Mouse (Mus musculus) midbrain, embryonic 13.5 days (tissue): ENCODE measurements around the gene Slc6a1. TPM values are rescaled to one million over a fixed set of nuclear protein-coding genes. Genes with fewer than 3 reads are reported as not detected.

Experiments used
- ATAC-seq: fragments of 200-750 bp; cut with Nextera tagmentation; 2 replicates; pipeline ENCODE4 v1.8.0; 2017; ENCODE audit warnings: mild to moderate bottlenecking, moderate TSS enrichment, moderate library complexity
- H3K27ac ChIP-seq: fragments of 300-500 bp; sonication (generic); 2 replicates; pipeline ENCODE4 v1.5.1; 2015; ENCODE audit warnings: inconsistent platforms, mild to moderate bottlenecking, moderate library complexity
- H3K27me3 ChIP-seq: fragments of 300-500 bp; sonication (generic); 2 replicates; pipeline ENCODE4 v1.6.1; 2015; ENCODE audit warnings: mild to moderate bottlenecking, inconsistent platforms
- H3K36me3 ChIP-seq: fragments of 300-500 bp; sonication (generic); 2 replicates; pipeline ENCODE4 v1.6.1; 2015; ENCODE audit warnings: mild to moderate bottlenecking, inconsistent platforms
- H3K4me1 ChIP-seq: fragments of 300-500 bp; sonication (generic); replicated peaks from 2 replicates; pipeline ENCODE4 v1.6.1; 2015; ENCODE audit warnings: inconsistent platforms
- H3K4me2 ChIP-seq: fragments of 300-500 bp; sonication (generic); replicated peaks from 2 replicates; pipeline ENCODE4 v1.6.1; 2015; ENCODE audit warnings: moderate library complexity, mild to moderate bottlenecking, inconsistent platforms
- H3K4me3 ChIP-seq: fragments of 300-500 bp; sonication (generic); replicated peaks from 2 replicates; pipeline ENCODE4 v1.5.1; 2015; ENCODE audit warnings: mild to moderate bottlenecking, inconsistent platforms
- H3K9ac ChIP-seq: fragments of 300-500 bp; sonication (generic); replicated peaks from 2 replicates; pipeline ENCODE4 v1.6.1; 2015; ENCODE audit warnings: mild to moderate bottlenecking, inconsistent platforms
- H3K9me3 ChIP-seq: fragments of 300-500 bp; sonication (generic); 2 replicates; pipeline ENCODE4 v1.6.1; 2016; ENCODE audit warnings: mild to moderate bottlenecking, inconsistent platforms
- WGBS: fragments of 180-500 bp; shearing (Covaris S2); methylation state at CpG from one replicate; pipeline ENCODE4 v1.1.7; 2015; 5-methylcytosine and 5-hydroxymethylcytosine counted together
- polyA plus RNA-seq: library from polyadenylated mRNA; unstranded; fragments of >200 nt; fragmentation: Nextera tagmentation; extraction: Ambion mirVana; gene quantifications from 2 replicates; pipeline ENCODE4 v1.2.1, GENCODE M21; 2015

Gene Slc6a1
- polyA plus RNA-seq, 1 experiment from 2014 or later, result 88.9 TPM

- no peak overlapping the region for H3K27ac ChIP-seq
- H3K4me3 ChIP-seq, result no peak overlapping the region
- no peaks in the 10 kb centered on the region for H3K36me3 ChIP-seq
- WGBS, result 35% methylated on average over 4 of the region's 4 CpGs
- H3K27me3 ChIP-seq, result no peaks in the 10 kb centered on the region
- H3K9ac ChIP-seq, result no peak overlapping the region
- no peaks in the 10 kb centered on the region for H3K9me3 ChIP-seq
- no peak overlapping the region for H3K4me2 ChIP-seq
- peaks cover 31% of the 10 kb centered on the region for H3K4me1 ChIP-seq
- no peak for ATAC-seq
Measured at GRCm38 (mm10) chr6:114267979-114268378, 14.5 kb upstream of the Slc6a1 start.

GRCm38 (mm10) chr6:114269589-114269988 is 12.8 kb upstream of the Slc6a1 start:
- Histone ChIP-seq H3K36me3 (no peaks in the 10 kb centered on the region), H3K27me3 (0 out of 2 replicates have a peak, but pooled peaks cover 4% of the 10 kb centered on the region), H3K27ac (no peak overlapping the region), H3K4me1 (peaks cover 35% of the 10 kb centered on the region), H3K9ac (no peak overlapping the region), H3K4me3 (no peak overlapping the region), H3K4me2 (no peak overlapping the region), H3K9me3 (no peaks in the 10 kb centered on the region)
- WGBS, result 83% methylated on average over 2 of the region's 2 CpGs
- ATAC-seq, result no peak

- no peaks in the 10 kb centered on the region for H3K9me3 ChIP-seq
- no peaks in the 10 kb centered on the region for H3K36me3 ChIP-seq
- H3K4me3 ChIP-seq, result no peak overlapping the region
- H3K9ac ChIP-seq, result no peak overlapping the region
- WGBS, result 62% methylated on average over 5 of the region's 5 CpGs
- 0 out of 2 replicates have a peak, but pooled peaks cover 4% of the 10 kb centered on the region for H3K27me3 ChIP-seq
- H3K4me1 ChIP-seq, result peaks cover 38% of the 10 kb centered on the region
- ATAC-seq, result no peak
- H3K27ac ChIP-seq, result no peak overlapping the region
- no peak overlapping the region for H3K4me2 ChIP-seq
Measured at GRCm38 (mm10) chr6:114270799-114271198, 11.6 kb upstream of the Slc6a1 start.

- no peak overlapping the region for H3K4me2 ChIP-seq
- H3K4me3 ChIP-seq, result no peak overlapping the region
- H3K27ac ChIP-seq, result no peak overlapping the region
- no peaks in the 10 kb centered on the region for H3K9me3 ChIP-seq
- 0 out of 2 replicates have a peak, but pooled peaks cover 4% of the 10 kb centered on the region for H3K27me3 ChIP-seq
- H3K9ac ChIP-seq, result no peak overlapping the region
- peaks cover 38% of the 10 kb centered on the region for H3K4me1 ChIP-seq
- H3K36me3 ChIP-seq, result no peaks in the 10 kb centered on the region
- WGBS, result 77% methylated on average over 15 of the region's 15 CpGs
- ATAC-seq, result no peak
Measured at GRCm38 (mm10) chr6:114272279-114272678, 10.2 kb upstream of the Slc6a1 start.

GRCm38 (mm10) chr6:114273997-114274728 is 8.3 kb upstream of the Slc6a1 start:
- H3K4me3 ChIP-seq, result no peak overlapping the region
- no peak overlapping the region for H3K9ac ChIP-seq
- H3K4me1 ChIP-seq, result peaks cover 35% of the 10 kb centered on the region
- peak overlapping the region; percentile 58; the same call in 1 of the 2 replicates for H3K27ac ChIP-seq
- H3K36me3 ChIP-seq, result no peaks in the 10 kb centered on the region
- ATAC-seq, result peak; percentile 60
- peaks cover 7% of the 10 kb centered on the region for H3K27me3 ChIP-seq
- H3K9me3 ChIP-seq, result no peaks in the 10 kb centered on the region
- WGBS, result 49% methylated on average over 14 of the region's 14 CpGs
- no peak overlapping the region for H3K4me2 ChIP-seq

GRCm38 (mm10) chr6:114275800-114276199 is 6.6 kb upstream of the Slc6a1 start:
- Histone ChIP-seq H3K4me1 (peaks cover 28% of the 10 kb centered on the region), H3K27me3 (peaks cover 7% of the 10 kb centered on the region), H3K27ac (no peak overlapping the region), H3K9me3 (no peaks in the 10 kb centered on the region), H3K4me3 (no peak overlapping the region), H3K36me3 (no peaks in the 10 kb centered on the region), H3K9ac (no peak overlapping the region), H3K4me2 (no peak overlapping the region)
- ATAC-seq, result no peak
- WGBS, result 60% methylated on average over 8 of the region's 8 CpGs

- H3K4me3 ChIP-seq, result peak overlapping the region; percentile 69
- H3K9me3 ChIP-seq, result no peaks in the 10 kb centered on the region
- H3K4me2 ChIP-seq, result peak overlapping the region; percentile 65
- peaks cover 30% of the 10 kb centered on the region for H3K27me3 ChIP-seq
- H3K4me1 ChIP-seq, result peaks cover 57% of the 10 kb centered on the region
- peak overlapping the region; percentile 83 for H3K9ac ChIP-seq
- H3K36me3 ChIP-seq, result 0 out of 2 replicates have a peak, but pooled peaks cover 3% of the 10 kb centered on the region
- H3K27ac ChIP-seq, result peak overlapping the region; percentile 85
- no peak for ATAC-seq
- WGBS, result 10% methylated on average over 8 of the region's 8 CpGs
Measured at GRCm38 (mm10) chr6:114283278-114283770, 889 bp downstream of the Slc6a1 start.

GRCm38 (mm10) chr6:114283927-114284703 is 1.7 kb downstream of the Slc6a1 start:
- peak overlapping the region; percentile 65 for H3K4me2 ChIP-seq

GRCm38 (mm10) chr6:114285424-114285823 is 3.0 kb downstream of the Slc6a1 start:
- H3K4me3 ChIP-seq, result peak overlapping the region; percentile 69; the same call in 1 of the 2 replicates
- H3K4me1 ChIP-seq, result peaks cover 76% of the 10 kb centered on the region
- no peak overlapping the region for H3K27ac ChIP-seq
- H3K36me3 ChIP-seq, result 0 out of 2 replicates have a peak, but pooled peaks cover 3% of the 10 kb centered on the region
- peaks cover 28% of the 10 kb centered on the region for H3K27me3 ChIP-seq
- no peak for ATAC-seq
- peak overlapping the region; percentile 65 for H3K4me2 ChIP-seq
- H3K9me3 ChIP-seq, result no peaks in the 10 kb centered on the region
- no peak overlapping the region; the same call in 1 of the 2 replicates for H3K9ac ChIP-seq
- WGBS, result 39% methylated on average over 4 of the region's 4 CpGs

More at GRCm38 (mm10) chr6:114283927-114284703, 1.7 kb downstream of the Slc6a1 start:
- no peak for ATAC-seq
- H3K36me3 ChIP-seq, result 0 out of 2 replicates have a peak, but pooled peaks cover 3% of the 10 kb centered on the region
- 41% methylated on average over 10 of the region's 10 CpGs for WGBS
- peak overlapping the region; percentile 85 for H3K27ac ChIP-seq
- peak overlapping the region; percentile 69 for H3K4me3 ChIP-seq
- H3K4me1 ChIP-seq, result peaks cover 63% of the 10 kb centered on the region
- peaks cover 28% of the 10 kb centered on the region for H3K27me3 ChIP-seq
- no peaks in the 10 kb centered on the region for H3K9me3 ChIP-seq
- H3K9ac ChIP-seq, result peak overlapping the region; percentile 83

GRCm38 (mm10) chr6:114289106-114289505 is 6.7 kb downstream of the Slc6a1 start:
- Histone ChIP-seq H3K27ac (peak overlapping the region; percentile 96), H3K9ac (peak overlapping the region; percentile 29; the same call in 1 of the 2 replicates), H3K4me3 (no peak overlapping the region), H3K36me3 (0 out of 2 replicates have a peak, but pooled peaks cover 3% of the 10 kb centered on the region), H3K27me3 (peaks cover 10% of the 10 kb centered on the region), H3K4me2 (peak overlapping the region; percentile 43), H3K9me3 (no peaks in the 10 kb centered on the region), H3K4me1 (peaks cover 98% of the 10 kb centered on the region)
- WGBS, result 16% methylated on average over 7 of the region's 7 CpGs
- ATAC-seq, result peak; percentile 64

- 6% methylated on average over 8 of the region's 8 CpGs for WGBS
- 0 out of 2 replicates have a peak overlapping the region, but pooled peaks have one; percentile 8 for H3K4me3 ChIP-seq
- peak overlapping the region; percentile 55 for H3K9ac ChIP-seq
- H3K27ac ChIP-seq, result peak overlapping the region; percentile 96
- peak overlapping the region; percentile 43 for H3K4me2 ChIP-seq
- peak; percentile 92 for ATAC-seq
- H3K4me1 ChIP-seq, result peaks cover 98% of the 10 kb centered on the region
- H3K27me3 ChIP-seq, result peaks cover under 1% of the 10 kb centered on the region; the same call in 1 of the 2 replicates
- no peaks in the 10 kb centered on the region for H3K9me3 ChIP-seq
- H3K36me3 ChIP-seq, result 0 out of 2 replicates have a peak, but pooled peaks cover 3% of the 10 kb centered on the region
Measured at GRCm38 (mm10) chr6:114290184-114290583, 7.7 kb downstream of the Slc6a1 start.
